Comparison of ENCODE assay signal across 17 mouse cellular contexts in genomic region chr11:80098444-80099056, GRCm38 (mm10).
"Had no signal": no experiment of that assay in that cellular context is flagged by ENCODE, and none has a peak within 500 bp of the region (broad histone marks: within the 10 kb centered on the region; RNA-seq: fewer than 3 reads in every experiment).

No protein-coding gene starts in this region.

- H3K9ac ChIP-seq: lung, embryonic 15.5 days; midbrain, embryonic 13.5 days; midbrain, embryonic 15.5 days; neural tube, embryonic 12.5 days; stomach, embryonic 15.5 days had no signal

- DNase-seq: lung, adult 2 months; lung, postnatal 14 days; lung, postnatal 36 days; right cerebral cortex, postnatal 14 days; thymus, adult 2 months; thymus, postnatal 25 days; thymus, postnatal 4 days had no signal

- H3K9me3 ChIP-seq: lung, embryonic 15.5 days; megakaryocyte, embryonic 14.5 days; midbrain, embryonic 13.5 days; midbrain, embryonic 15.5 days; neural tube, embryonic 12.5 days; stomach, embryonic 15.5 days had no signal

- H3K4me3 ChIP-seq: lung, embryonic 15.5 days; megakaryocyte, embryonic 14.5 days; midbrain, embryonic 13.5 days; midbrain, embryonic 15.5 days; neural tube, embryonic 12.5 days; stomach, embryonic 15.5 days had no signal

- H3K4me1 ChIP-seq: lung, embryonic 15.5 days; midbrain, embryonic 13.5 days; midbrain, embryonic 15.5 days; neural tube, embryonic 12.5 days; stomach, embryonic 15.5 days had no signal

- H3K27me3 ChIP-seq: lung, embryonic 15.5 days; megakaryocyte, embryonic 14.5 days; midbrain, embryonic 13.5 days; midbrain, embryonic 15.5 days; neural tube, embryonic 12.5 days; stomach, embryonic 15.5 days had no signal

- H3K27ac ChIP-seq: lung, embryonic 15.5 days; macrophage; midbrain, embryonic 13.5 days; midbrain, embryonic 15.5 days; neural tube, embryonic 12.5 days; stomach, embryonic 15.5 days; stomach, postnatal 0 days had no signal

- H3K4me2 ChIP-seq: lung, embryonic 15.5 days; midbrain, embryonic 11.5 days; midbrain, embryonic 13.5 days; midbrain, embryonic 15.5 days; neural tube, embryonic 12.5 days; stomach, embryonic 15.5 days had no signal

- ATAC-seq: lung, postnatal 0 days; midbrain, embryonic 13.5 days; midbrain, embryonic 15.5 days had no signal
